Mouse (Mus musculus): ENCODE measurements at regions not wholly inside any gene's neighbourhood (a gene's known extent, or its start where the extent isn't known, plus 50 kb on each side); places are given as distances from the start of the nearest gene placed in this dataset.
"Not testable (repeated sequence)": the region's sequence is repeated elsewhere in the genome, so short reads cannot be mapped to it uniquely, and the experiment has no call there.

- DNase-seq: no peak
Measured at GRCm38 (mm10) chr16:76509109-76509650, 135.6 kb upstream of the Nrip1 start.

- peak; percentile 37 for DNase-seq
Measured at GRCm38 (mm10) chr16:76507191-76507746, 133.6 kb upstream of the Nrip1 start.

- no peak for DNase-seq
Measured at GRCm38 (mm10) chr16:76506240-76506639, 132.6 kb upstream of the Nrip1 start.

- DNase-seq: no peak
Measured at GRCm38 (mm10) chr16:76499686-76500400, 126.2 kb upstream of the Nrip1 start.

- no peak for DNase-seq
Measured at GRCm38 (mm10) chr16:76498233-76498632, 124.6 kb upstream of the Nrip1 start.

GRCm38 (mm10) chr16:76497041-76497808 is 123.6 kb upstream of the Nrip1 start:
- DNase-seq: no peak

GRCm38 (mm10) chr16:76483419-76483818 is 109.8 kb upstream of the Nrip1 start:
- no peak for DNase-seq

- no peak for DNase-seq
Measured at GRCm38 (mm10) chr16:76481966-76482365, 108.3 kb upstream of the Nrip1 start.

GRCm38 (mm10) chr16:76477474-76477873 is 103.8 kb upstream of the Nrip1 start:
- no peak for DNase-seq

- DNase-seq: no peak
Measured at GRCm38 (mm10) chr16:76474481-76474880, 100.9 kb upstream of the Nrip1 start.

- DNase-seq: no peak
Measured at GRCm38 (mm10) chr16:76472386-76472785, 98.8 kb upstream of the Nrip1 start.

- no peak for DNase-seq
Measured at GRCm38 (mm10) chr16:76471081-76471480, 97.5 kb upstream of the Nrip1 start.

GRCm38 (mm10) chr16:76459521-76459920 is 85.9 kb upstream of the Nrip1 start:
- DNase-seq: no peak

GRCm38 (mm10) chr16:76456300-76456599 is 82.6 kb upstream of the Nrip1 start:
- not testable (repeated sequence) for DNase-seq

- no peak for DNase-seq
Measured at GRCm38 (mm10) chr16:76455499-76456299, 82.1 kb upstream of the Nrip1 start.

GRCm38 (mm10) chr16:76454741-76455465 is 81.3 kb upstream of the Nrip1 start:
- peak; percentile 14 for DNase-seq

GRCm38 (mm10) chr16:76453457-76454200 is 80.0 kb upstream of the Nrip1 start:
- DNase-seq: peak; percentile 41

GRCm38 (mm10) chr16:76448773-76449172 is 75.1 kb upstream of the Nrip1 start:
- DNase-seq: no peak

- DNase-seq: no peak
Measured at GRCm38 (mm10) chr16:76447033-76447432, 73.4 kb upstream of the Nrip1 start.

- no peak for DNase-seq
Measured at GRCm38 (mm10) chr16:76444668-76445067, 71.0 kb upstream of the Nrip1 start.

GRCm38 (mm10) chr16:76442635-76443034 is 69.0 kb upstream of the Nrip1 start:
- DNase-seq: no peak

Measured in lung, postnatal 10 days (tissue).